Mouse (Mus musculus) cerebellum, adult 2 months (tissue): ENCODE results near the gene Cpd.
A peak's percentile ranks its signal among the peaks of the same experiment; 100 is the strongest.

Source experiments
- CTCF ChIP-seq: fragments of 200-500 bp; IDR thresholded peaks from 2 replicates; pipeline ENCODE4 v1.5.1; 2011; ENCODE audit warnings: low read depth, mild to moderate bottlenecking, control low read depth, low read length, moderate library complexity, borderline replicate concordance; ENCODE audit not compliant: insufficient read depth
- POLR2A ChIP-seq: fragments of 200-500 bp; IDR thresholded peaks from 2 replicates; pipeline ENCODE4 v1.6.1; 2011; ENCODE audit warnings: low read length, control low read depth, borderline replicate concordance; ENCODE audit not compliant: insufficient read depth

DNA sequence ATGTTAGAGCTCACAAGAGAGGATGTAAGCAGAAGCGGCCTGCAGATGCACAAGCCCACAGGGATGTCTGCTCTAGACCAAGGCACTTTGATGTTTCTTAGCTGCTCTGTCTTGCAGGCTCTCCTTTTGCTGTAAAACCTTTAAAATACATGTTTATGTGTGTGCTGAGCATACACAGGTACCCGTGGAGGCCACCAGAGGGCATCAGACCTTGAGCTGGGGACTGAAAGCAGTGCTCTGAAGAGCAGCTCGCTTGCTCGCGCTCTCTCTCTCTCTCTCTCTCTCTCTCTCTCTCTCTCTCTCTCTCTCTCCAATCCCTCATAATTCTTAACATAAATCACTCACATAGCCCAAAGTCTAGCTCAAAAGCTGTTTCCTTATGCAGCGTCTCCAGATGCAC lies 107.7 kb downstream of the Cpd start:
- TF ChIP-seq POLR2A, result no peak
- peak; percentile 36; the same call in 1 of the 2 replicates for TF ChIP-seq CTCF
